Comparison of ENCODE assay signal across 28 mouse cellular contexts in the genomic region with DNA sequence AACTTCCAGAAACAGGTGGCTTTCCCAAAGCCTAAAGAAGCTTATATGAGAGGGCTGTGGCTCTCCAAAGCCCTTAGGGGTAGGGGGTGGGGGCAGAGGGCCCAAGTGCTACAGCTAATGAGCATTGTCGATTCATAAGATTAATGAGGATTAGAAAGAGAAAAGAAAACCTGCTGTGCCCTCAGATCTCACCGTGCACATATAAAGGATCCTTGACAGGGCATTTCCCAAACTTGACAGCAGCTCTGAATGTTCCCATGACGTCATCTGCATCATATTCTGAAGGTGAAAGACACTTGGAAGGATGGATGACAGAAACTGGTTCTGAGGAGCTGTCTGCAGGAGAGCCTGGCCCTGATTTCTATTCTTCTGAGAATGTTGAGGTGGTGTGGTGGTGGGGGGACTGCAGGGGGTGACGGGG.
DNase-seq lines count a peak whose midpoint lies in the region; ATAC-seq lines count a peak whose summit lies in the region.
"Had no signal": no experiment of that assay in that cellular context is flagged by ENCODE, and none has a peak within 500 bp of the region (broad histone marks: within the 10 kb centered on the region; RNA-seq: fewer than 3 reads in every experiment).

No protein-coding gene starts in this region.

- H3K4me2 ChIP-seq in midbrain, embryonic 16.5 days (ENCODE audit: low read length) = no peak overlapping the region
- H3K4me2 ChIP-seq in forebrain, embryonic 11.5 days (ENCODE audit: low read depth, low read length, severe bottlenecking) = no peak overlapping the region
- H3K4me2 ChIP-seq in forebrain, embryonic 15.5 days (replicated peaks) = no peak overlapping the region
- H3K4me2 ChIP-seq: embryonic facial prominence, embryonic 13.5 days; heart, embryonic 13.5 days; hindbrain, embryonic 12.5 days; limb, embryonic 15.5 days; lung, embryonic 14.5 days; neural tube, embryonic 13.5 days had no signal

- no peaks in the 10 kb centered on the region for H3K9me3 ChIP-seq in midbrain, embryonic 10.5 days (replicated peaks)
- no peaks in the 10 kb centered on the region for H3K9me3 ChIP-seq in midbrain, embryonic 16.5 days (replicated peaks; ENCODE audit: control insufficient read depth, low read length, poor library complexity, severe bottlenecking)
- no peaks in the 10 kb centered on the region; the same call in 1 of the 2 replicates for H3K9me3 ChIP-seq in forebrain, embryonic 11.5 days (ENCODE audit: control insufficient read depth, low read length)
- no peaks in the 10 kb centered on the region for H3K9me3 ChIP-seq in forebrain, embryonic 15.5 days
- H3K9me3 ChIP-seq: embryonic facial prominence, embryonic 13.5 days; heart, embryonic 13.5 days; hindbrain, embryonic 12.5 days; limb, embryonic 15.5 days; neural tube, embryonic 13.5 days had no signal

- no peaks in the 10 kb centered on the region for H3K27me3 ChIP-seq in midbrain, embryonic 10.5 days (ENCODE audit: low read depth, poor library complexity, severe bottlenecking)
- no peaks in the 10 kb centered on the region for H3K27me3 ChIP-seq in midbrain, embryonic 16.5 days (ENCODE audit: control insufficient read depth, insufficient read depth, low read depth, low read length)
- no peaks in the 10 kb centered on the region for H3K27me3 ChIP-seq in forebrain, embryonic 11.5 days (ENCODE audit: control insufficient read depth, insufficient read depth, low read length)
- H3K27me3 ChIP-seq in forebrain, embryonic 15.5 days = no peaks in the 10 kb centered on the region
- H3K27me3 ChIP-seq: embryonic facial prominence, embryonic 13.5 days; heart, embryonic 13.5 days; hindbrain, embryonic 12.5 days; limb, embryonic 15.5 days had no signal

- H3K9ac ChIP-seq in midbrain, embryonic 16.5 days (ENCODE audit: low read depth, low read length) = no peak overlapping the region
- no peak overlapping the region for H3K9ac ChIP-seq in forebrain, embryonic 11.5 days (ENCODE audit: low read length)
- no peak overlapping the region for H3K9ac ChIP-seq in forebrain, embryonic 15.5 days (replicated peaks)
- H3K9ac ChIP-seq: embryonic facial prominence, embryonic 13.5 days; heart, embryonic 13.5 days; hindbrain, embryonic 12.5 days; limb, embryonic 15.5 days; liver, embryonic 14.5 days; lung, embryonic 14.5 days; neural tube, embryonic 13.5 days had no signal

- H3K4me3 ChIP-seq in midbrain, embryonic 10.5 days = no peak overlapping the region
- no peak overlapping the region for H3K4me3 ChIP-seq in midbrain, embryonic 16.5 days (ENCODE audit: low read depth, low read length)
- no peak overlapping the region for H3K4me3 ChIP-seq in forebrain, embryonic 11.5 days (ENCODE audit: low read depth, low read length)
- H3K4me3 ChIP-seq in forebrain, embryonic 15.5 days = no peak overlapping the region
- H3K4me3 ChIP-seq: embryonic facial prominence, embryonic 13.5 days; heart, embryonic 13.5 days; hindbrain, embryonic 12.5 days; left cerebral cortex, adult 2 months; limb, embryonic 15.5 days; myocyte; neural tube, embryonic 13.5 days had no signal

- DNase-seq in midbrain, embryonic 10.5 days (ENCODE audit: low spot score) = no peak
- DNase-seq in forebrain, embryonic 11.5 days (ENCODE audit: low spot score) = peak; percentile 83
- peak; percentile 68 for DNase-seq in retina, postnatal 1 day
- no peak for DNase-seq in lung, postnatal 36 days
- no peak for DNase-seq in B cell, adult 2 months
- DNase-seq: adrenal gland, postnatal 14 days; cerebellum, adult 8-10 months; cerebellum, postnatal 36 days; gastrocnemius, postnatal 14 days; heart, adult 18-20 months; heart, postnatal 14 days; kidney, adult 11 months; kidney, postnatal 4 days; layer of hippocampus, adult 9-11 months; lung, embryonic 14.5 days; lung, postnatal 4 days; thymus, adult 2 months; thymus, postnatal 4 days had no signal

- 26% methylated on average over 4 of the region's 4 CpGs for WGBS in midbrain, embryonic 10.5 days
- WGBS in midbrain, embryonic 16.5 days = 10% methylated on average over 4 of the region's 4 CpGs
- 12% methylated on average over 4 of the region's 4 CpGs for WGBS in forebrain, embryonic 11.5 days
- 7% methylated on average over 4 of the region's 4 CpGs for WGBS in forebrain, embryonic 15.5 days

- no peaks in the 10 kb centered on the region for H3K36me3 ChIP-seq in midbrain, embryonic 10.5 days
- no peaks in the 10 kb centered on the region for H3K36me3 ChIP-seq in midbrain, embryonic 16.5 days (ENCODE audit: control insufficient read depth, insufficient read depth, low read length)
- no peaks in the 10 kb centered on the region for H3K36me3 ChIP-seq in forebrain, embryonic 11.5 days (ENCODE audit: control insufficient read depth, insufficient read depth, low read length)
- no peaks in the 10 kb centered on the region for H3K36me3 ChIP-seq in forebrain, embryonic 15.5 days
- H3K36me3 ChIP-seq: embryonic facial prominence, embryonic 13.5 days; heart, embryonic 13.5 days; hindbrain, embryonic 12.5 days; limb, embryonic 15.5 days; neural tube, embryonic 13.5 days had no signal

- peak overlapping the region; percentile 68 for H3K27ac ChIP-seq in midbrain, embryonic 10.5 days (replicated peaks)
- H3K27ac ChIP-seq in midbrain, embryonic 16.5 days (ENCODE audit: low read length) = no peak overlapping the region
- H3K27ac ChIP-seq in forebrain, embryonic 11.5 days (ENCODE audit: low read depth, low read length) = peak overlapping the region; percentile 91
- H3K27ac ChIP-seq in forebrain, embryonic 15.5 days (replicated peaks) = peak overlapping the region; percentile 79
- H3K27ac ChIP-seq: embryonic facial prominence, embryonic 13.5 days; heart, embryonic 13.5 days; hindbrain, embryonic 12.5 days; left cerebral cortex, adult 2 months; limb, embryonic 15.5 days; liver, embryonic 14.5 days; neural tube, embryonic 13.5 days had no signal

- no peak for ATAC-seq in midbrain, embryonic 16.5 days
- peak; percentile 84 for ATAC-seq in forebrain, embryonic 11.5 days (replicated peaks; ENCODE audit: low FRiP score)
- ATAC-seq in forebrain, embryonic 15.5 days (replicated peaks) = peak; percentile 81

- peaks cover 29% of the 10 kb centered on the region for H3K4me1 ChIP-seq in midbrain, embryonic 10.5 days
- H3K4me1 ChIP-seq in midbrain, embryonic 16.5 days (ENCODE audit: control insufficient read depth, insufficient read depth, low read length) = peaks cover 11% of the 10 kb centered on the region; the same call in 1 of the 2 replicates
- peaks cover 19% of the 10 kb centered on the region for H3K4me1 ChIP-seq in forebrain, embryonic 11.5 days (replicated peaks; ENCODE audit: control insufficient read depth, insufficient read depth, low read length)
- H3K4me1 ChIP-seq in forebrain, embryonic 15.5 days = peaks cover 29% of the 10 kb centered on the region
- H3K4me1 ChIP-seq: embryonic facial prominence, embryonic 13.5 days; heart, embryonic 13.5 days; limb, embryonic 15.5 days had no signal

Comparison
In these comparisons a context has a peak if more than half of its experiments do, and no peak if none do; other contexts are left out.
1. DNase-seq: peak in forebrain, embryonic 11.5 days (single experiment) and retina, postnatal 1 day (single experiment); none in midbrain, embryonic 10.5 days (single experiment), lung, postnatal 36 days (single experiment) and B cell, adult 2 months (0 of 2).